Mouse (Mus musculus): Measurements from ENCODE around the gene Lasp1. TPM values are rescaled to one million over a fixed set of nuclear protein-coding genes. Genes with fewer than 3 reads are reported as not detected.

Gene Lasp1
- polyA plus RNA-seq, 1 experiment from 2014 or later, result 123 TPM

DNA sequence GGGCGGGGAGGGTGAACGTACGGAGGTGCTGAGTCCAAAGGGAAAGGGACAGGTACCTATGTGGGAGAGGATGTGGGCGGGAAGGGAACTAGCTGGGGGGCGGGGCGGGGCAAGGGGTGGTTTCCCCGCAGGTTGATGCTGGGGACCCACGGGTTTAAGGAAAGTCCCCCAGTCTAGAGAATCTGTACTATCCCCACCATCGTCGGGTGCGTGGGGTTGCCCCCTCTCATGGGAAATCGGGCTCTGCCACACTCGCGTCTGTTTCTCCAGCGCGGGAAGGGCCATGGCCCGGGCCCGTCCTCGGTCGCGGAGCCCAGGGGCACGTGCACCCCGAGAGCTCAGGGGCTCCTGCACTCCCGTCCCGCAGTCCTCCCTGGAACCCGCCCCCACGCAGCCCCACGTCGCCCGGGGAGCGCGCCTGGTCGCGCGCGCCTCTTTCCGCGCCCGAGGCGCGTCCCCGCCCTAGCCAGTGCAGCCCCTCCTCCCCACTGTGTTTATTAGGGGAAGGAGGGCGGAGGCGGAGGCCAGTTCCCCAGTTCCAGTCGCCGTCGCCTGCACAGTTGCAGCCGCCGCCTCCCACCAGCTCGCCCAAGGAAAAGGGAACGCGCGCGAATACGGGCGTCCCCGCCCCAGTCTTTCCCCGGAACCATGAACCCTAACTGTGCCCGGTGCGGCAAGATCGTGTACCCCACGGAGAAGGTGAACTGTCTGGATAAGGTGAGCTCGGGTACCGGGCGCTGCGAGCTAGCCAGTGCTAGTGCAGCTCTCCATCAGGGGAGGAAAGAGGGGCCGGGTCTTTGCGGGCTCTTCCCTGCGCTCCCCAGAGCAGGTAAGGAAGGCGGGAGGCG lies 570 bp downstream of the Lasp1 start:
- no peaks in the 10 kb centered on the region for H3K36me3 ChIP-seq
- no peaks in the 10 kb centered on the region for H3K27me3 ChIP-seq (replicated peaks)
- peak overlapping the region; percentile 94 for H3K4me3 ChIP-seq (replicated peaks)
- H3K9ac ChIP-seq, result peak overlapping the region; percentile 94
- peak overlapping the region; percentile 99 for H3K27ac ChIP-seq
- H3K4me2 ChIP-seq (replicated peaks), result peak overlapping the region; percentile 83
- under 1% methylated on average over 71 of the region's 71 CpGs for WGBS
- peak; percentile 77 for ATAC-seq
- peaks cover 31% of the 10 kb centered on the region for H3K4me1 ChIP-seq (replicated peaks)
- no peaks in the 10 kb centered on the region for H3K9me3 ChIP-seq

GRCm38 (mm10) chr11:97799994-97800690 lies 1.3 kb downstream of the Lasp1 start:
- Histone ChIP-seq H3K36me3 (no peaks in the 10 kb centered on the region), H3K9ac (peak overlapping the region; percentile 94), H3K4me2 (replicated peaks) (peak overlapping the region; percentile 83), H3K27ac (peak overlapping the region; percentile 99), H3K4me1 (replicated peaks) (peaks cover 39% of the 10 kb centered on the region), H3K27me3 (replicated peaks) (no peaks in the 10 kb centered on the region), H3K4me3 (replicated peaks) (peak overlapping the region; percentile 94), H3K9me3 (no peaks in the 10 kb centered on the region)
- peak; percentile 76 for ATAC-seq
- WGBS, result under 1% methylated on average over 35 of the region's 43 CpGs

DNA sequence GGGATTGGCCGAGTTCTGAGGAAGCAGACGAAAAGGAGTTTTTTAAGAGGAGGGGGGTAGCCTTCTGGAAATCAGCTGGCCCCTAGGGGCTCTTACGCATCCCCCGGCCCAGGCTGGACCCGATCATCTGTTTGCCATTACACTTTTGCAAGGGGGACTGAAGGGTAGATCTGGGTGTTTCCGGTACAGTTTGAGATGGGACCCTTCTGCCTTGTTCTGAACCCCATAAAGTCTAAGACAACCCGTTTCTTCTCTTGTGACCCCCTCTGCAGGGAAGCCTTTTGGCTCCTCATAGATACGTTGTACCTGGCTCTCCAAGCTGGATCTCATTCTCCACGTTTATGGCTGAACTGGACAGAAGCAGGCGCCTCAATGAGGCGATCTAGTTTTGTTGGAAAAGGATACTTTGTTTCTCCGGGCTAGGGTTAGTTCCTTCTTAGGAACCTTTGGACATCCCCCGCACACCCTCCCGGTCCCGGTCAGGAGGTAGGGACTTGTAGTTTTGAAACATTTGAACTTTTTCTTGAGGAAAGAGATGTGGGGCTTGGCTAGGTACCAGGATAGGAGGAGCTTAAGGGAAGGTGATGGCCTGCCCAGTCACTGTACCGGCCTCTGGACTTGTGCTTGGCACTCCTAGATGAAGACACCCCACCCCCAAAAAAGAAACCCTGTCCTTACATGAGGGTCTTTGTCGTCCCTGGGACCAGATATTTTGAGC lies 2.0 kb downstream of the Lasp1 start:
- WGBS, result 2% methylated on average over 17 of the region's 17 CpGs
- no peak for ATAC-seq
- Histone ChIP-seq H3K9ac (peak overlapping the region; percentile 94), H3K36me3 (no peaks in the 10 kb centered on the region), H3K27ac (peak overlapping the region; percentile 99), H3K4me3 (replicated peaks) (peak overlapping the region; percentile 94), H3K27me3 (replicated peaks) (no peaks in the 10 kb centered on the region), H3K9me3 (no peaks in the 10 kb centered on the region), H3K4me2 (replicated peaks) (peak overlapping the region; percentile 83), H3K4me1 (replicated peaks) (peaks cover 46% of the 10 kb centered on the region)

DNA sequence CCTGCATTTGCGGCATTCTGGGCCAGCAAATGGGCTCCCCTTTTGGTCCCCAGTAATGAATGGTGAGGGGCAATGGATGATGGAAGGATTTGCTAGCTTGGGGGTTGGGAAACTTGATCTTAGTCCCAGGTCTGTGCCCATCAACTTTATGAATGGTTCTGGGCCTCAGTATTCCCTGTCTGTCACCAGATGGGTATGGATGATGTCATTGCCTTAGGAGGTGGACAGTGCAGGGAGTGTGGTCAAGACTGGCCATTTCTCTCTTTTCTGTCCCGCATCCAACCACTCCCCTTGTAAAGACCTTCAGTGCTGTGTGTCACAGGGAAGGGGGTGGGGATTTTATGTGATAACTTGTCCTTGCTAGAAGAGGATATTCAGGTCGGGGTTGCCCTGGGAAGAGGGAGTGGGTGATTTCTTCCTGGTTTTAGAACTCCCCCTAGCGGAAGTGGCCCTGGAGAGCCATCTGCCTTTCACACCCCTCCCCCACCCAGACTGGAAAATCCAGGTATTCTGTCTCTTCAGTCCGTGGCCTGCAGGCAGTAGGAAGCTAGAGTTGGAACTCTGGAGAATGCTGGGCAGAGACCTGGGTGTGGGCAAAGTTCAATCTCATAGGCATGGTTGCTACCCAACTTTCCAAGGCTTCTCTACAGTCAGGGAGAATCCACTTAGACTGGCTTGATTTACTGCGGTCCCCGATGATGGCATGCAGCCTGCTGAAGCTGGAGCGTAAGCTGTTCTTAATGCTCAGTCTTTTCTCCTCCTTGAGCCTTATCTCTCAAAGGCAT lies 2.8 kb downstream of the Lasp1 start:
- peaks cover 53% of the 10 kb centered on the region for H3K4me1 ChIP-seq (replicated peaks)
- peak overlapping the region; percentile 94 for H3K4me3 ChIP-seq (replicated peaks)
- H3K4me2 ChIP-seq (replicated peaks), result peak overlapping the region; percentile 83
- H3K9ac ChIP-seq, result peak overlapping the region; percentile 94; the same call in 1 of the 2 replicates
- H3K27me3 ChIP-seq (replicated peaks), result no peaks in the 10 kb centered on the region
- peak overlapping the region; percentile 99 for H3K27ac ChIP-seq
- ATAC-seq, result peak; percentile 6
- 15% methylated on average over 8 of the region's 8 CpGs for WGBS
- no peaks in the 10 kb centered on the region for H3K36me3 ChIP-seq
- no peaks in the 10 kb centered on the region for H3K9me3 ChIP-seq

GRCm38 (mm10) chr11:97802194-97802470 lies 3.3 kb downstream of the Lasp1 start:
- no peak for ATAC-seq
- Histone ChIP-seq H3K9ac (peak overlapping the region; percentile 94; the same call in 1 of the 2 replicates), H3K9me3 (no peaks in the 10 kb centered on the region), H3K36me3 (no peaks in the 10 kb centered on the region), H3K27me3 (replicated peaks) (no peaks in the 10 kb centered on the region), H3K4me2 (replicated peaks) (peak overlapping the region; percentile 83), H3K27ac (peak overlapping the region; percentile 99), H3K4me3 (replicated peaks) (peak overlapping the region; percentile 94), H3K4me1 (replicated peaks) (peaks cover 58% of the 10 kb centered on the region)
- WGBS, result 17% methylated on average over 1 of the region's 1 CpGs

DNA sequence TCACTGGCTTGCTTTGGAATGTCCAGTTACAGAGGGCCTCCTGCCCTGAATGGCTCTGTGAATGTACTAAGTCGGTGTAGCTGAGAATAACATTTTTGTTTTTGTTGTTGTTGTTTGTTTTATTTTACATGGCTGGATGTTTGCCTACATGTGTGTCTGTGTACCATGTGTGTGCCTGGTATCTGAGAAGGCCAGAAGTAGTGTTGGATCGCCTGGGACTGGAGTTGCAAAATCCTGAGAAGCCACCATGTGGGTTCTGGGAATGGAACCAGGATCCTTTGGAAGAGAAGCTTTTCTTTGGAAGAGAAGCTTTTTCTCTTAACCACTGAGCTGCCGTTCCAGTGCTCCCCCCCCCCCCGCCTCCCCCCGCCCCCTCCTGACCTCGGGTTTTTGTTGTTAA lies 3.7 kb downstream of the Lasp1 start:
- Histone ChIP-seq H3K36me3 (peaks cover 2% of the 10 kb centered on the region; the same call in 1 of the 2 replicates), H3K27me3 (replicated peaks) (no peaks in the 10 kb centered on the region), H3K9me3 (no peaks in the 10 kb centered on the region), H3K9ac (no peak overlapping the region), H3K27ac (peak overlapping the region; percentile 99), H3K4me1 (replicated peaks) (peaks cover 60% of the 10 kb centered on the region), H3K4me3 (replicated peaks) (no peak overlapping the region), H3K4me2 (replicated peaks) (peak overlapping the region; percentile 83)
- no peak for ATAC-seq
- WGBS, result 30% methylated on average over 6 of the region's 6 CpGs

- H3K4me1 ChIP-seq (replicated peaks), result peaks cover 67% of the 10 kb centered on the region
- 51% methylated on average over 5 of the region's 5 CpGs for WGBS
- no peaks in the 10 kb centered on the region for H3K27me3 ChIP-seq (replicated peaks)
- H3K9me3 ChIP-seq, result no peaks in the 10 kb centered on the region
- no peak overlapping the region for H3K9ac ChIP-seq
- H3K36me3 ChIP-seq, result peaks cover 6% of the 10 kb centered on the region; the same call in 1 of the 2 replicates
- peak overlapping the region; percentile 3; the same call in 1 of the 2 replicates for H3K4me2 ChIP-seq (replicated peaks)
- no peak overlapping the region for H3K4me3 ChIP-seq (replicated peaks)
- H3K27ac ChIP-seq, result peak overlapping the region; percentile 86; the same call in 1 of the 2 replicates
- no peak for ATAC-seq
Observed at GRCm38 (mm10) chr11:97803847-97804246, 5.0 kb downstream of the Lasp1 start.

DNA sequence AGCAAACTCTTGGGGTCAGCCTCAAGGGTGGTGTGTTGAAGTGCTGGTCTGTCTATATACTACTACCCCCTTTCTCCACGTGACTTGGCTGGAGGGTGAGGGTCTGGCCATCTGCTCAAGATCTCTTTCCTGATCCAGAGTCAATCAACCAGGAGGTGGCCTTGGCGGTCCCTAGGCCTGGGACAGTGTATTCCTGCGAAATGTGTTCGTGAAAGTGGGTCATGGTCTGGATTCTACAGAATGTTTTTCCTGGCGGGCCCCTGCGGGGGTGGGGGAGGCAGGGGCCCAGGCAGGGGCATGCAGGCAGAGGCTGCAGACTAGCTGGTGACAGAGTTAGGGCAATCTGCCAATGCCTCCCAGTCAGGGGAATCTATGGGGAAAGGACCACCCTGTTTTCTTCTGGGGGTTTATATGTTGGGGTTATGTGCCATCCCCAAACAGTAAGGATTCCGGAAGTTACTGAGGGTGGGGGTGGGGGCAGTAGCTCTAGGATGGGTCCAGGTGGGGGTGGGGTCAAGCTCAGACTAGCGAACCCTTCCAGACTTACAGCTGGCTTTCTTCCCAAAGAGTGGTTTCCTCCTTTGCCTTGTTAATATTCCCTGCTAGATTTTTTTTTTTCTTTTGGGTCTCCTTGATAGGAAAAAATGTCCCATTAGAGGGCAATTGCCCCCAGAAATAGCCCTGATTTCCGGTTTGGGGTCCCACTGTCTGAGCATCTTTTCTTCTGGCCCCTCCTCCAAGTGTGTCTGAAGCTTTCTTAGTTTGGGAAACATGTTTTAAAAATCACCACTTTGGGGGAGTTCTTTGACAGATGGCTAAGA lies 6.3 kb downstream of the Lasp1 start:
- no peaks in the 10 kb centered on the region for H3K27me3 ChIP-seq (replicated peaks)
- peaks cover 8% of the 10 kb centered on the region; the same call in 1 of the 2 replicates for H3K36me3 ChIP-seq
- peak overlapping the region; percentile 51 for H3K4me2 ChIP-seq (replicated peaks)
- H3K4me1 ChIP-seq (replicated peaks), result peaks cover 79% of the 10 kb centered on the region
- WGBS, result 11% methylated on average over 9 of the region's 9 CpGs
- H3K4me3 ChIP-seq (replicated peaks), result no peak overlapping the region
- no peaks in the 10 kb centered on the region for H3K9me3 ChIP-seq
- H3K9ac ChIP-seq, result peak overlapping the region; percentile 5; the same call in 1 of the 2 replicates
- ATAC-seq, result no peak
- H3K27ac ChIP-seq, result peak overlapping the region; percentile 86

- ATAC-seq, result no peak
- Histone ChIP-seq H3K4me3 (replicated peaks) (no peak overlapping the region), H3K9me3 (no peaks in the 10 kb centered on the region), H3K27ac (peak overlapping the region; percentile 86), H3K36me3 (peaks cover 8% of the 10 kb centered on the region; the same call in 1 of the 2 replicates), H3K4me2 (replicated peaks) (peak overlapping the region; percentile 51), H3K27me3 (replicated peaks) (no peaks in the 10 kb centered on the region), H3K4me1 (replicated peaks) (peaks cover 87% of the 10 kb centered on the region), H3K9ac (peak overlapping the region; percentile 38)
- 17% methylated on average over 15 of the region's 15 CpGs for WGBS
Observed at GRCm38 (mm10) chr11:97805662-97806612, 7.1 kb downstream of the Lasp1 start.

DNA sequence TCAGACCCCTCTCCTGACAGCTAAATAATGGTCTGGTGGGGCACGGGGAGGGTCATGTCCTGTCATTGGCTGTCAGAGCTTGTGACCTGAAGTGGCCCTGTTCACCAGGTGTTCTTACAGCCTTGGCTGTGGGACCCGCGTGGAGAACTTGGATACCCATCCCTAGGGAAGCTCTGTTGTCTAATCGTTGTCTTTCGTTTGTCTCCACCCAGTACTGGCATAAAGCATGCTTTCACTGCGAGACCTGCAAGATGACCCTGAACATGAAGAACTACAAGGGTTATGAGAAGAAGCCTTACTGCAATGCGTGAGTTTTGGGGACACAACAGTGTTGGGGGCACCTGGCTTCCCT lies 7.8 kb downstream of the Lasp1 start:
- peak overlapping the region; percentile 86; the same call in 1 of the 2 replicates for H3K27ac ChIP-seq
- 58% methylated on average over 7 of the region's 7 CpGs for WGBS
- peaks cover 8% of the 10 kb centered on the region; the same call in 1 of the 2 replicates for H3K36me3 ChIP-seq
- ATAC-seq, result no peak
- H3K27me3 ChIP-seq (replicated peaks), result no peaks in the 10 kb centered on the region
- H3K4me1 ChIP-seq (replicated peaks), result peaks cover 88% of the 10 kb centered on the region
- no peak overlapping the region for H3K4me3 ChIP-seq (replicated peaks)
- H3K9ac ChIP-seq, result no peak overlapping the region
- H3K4me2 ChIP-seq (replicated peaks), result peak overlapping the region; percentile 51
- H3K9me3 ChIP-seq, result no peaks in the 10 kb centered on the region

Data from intestine, embryonic 15.5 days (tissue).